Mouse (Mus musculus) bone marrow, adult 2 months (tissue): Measurements from ENCODE around the gene Ubtd2. TPM values are rescaled to one million over a fixed set of nuclear protein-coding genes. Genes with fewer than 3 reads are reported as not detected.
A peak's percentile ranks its signal among the peaks of the same experiment; 100 is the strongest.

Experiments
- H3K27ac ChIP-seq: fragments of 200-500 bp; 2 replicates; pipeline ENCODE4 v1.5.1; 2012; ENCODE audit warnings: low read depth, mild to moderate bottlenecking, control low read depth, inconsistent platforms, low read length; ENCODE audit not compliant: control insufficient read depth, poor library complexity, insufficient read depth
- H3K4me1 ChIP-seq: fragments of 200-500 bp; 2 replicates; pipeline ENCODE4 v1.6.1; 2011; ENCODE audit warnings: low read length; ENCODE audit not compliant: control insufficient read depth, insufficient read depth
- H3K4me3 ChIP-seq: fragments of 200-500 bp; replicated peaks from 2 replicates; pipeline ENCODE3; 2011; ENCODE audit warnings: mild to moderate bottlenecking, low read depth, low read length, control low read depth; ENCODE audit not compliant: control insufficient read depth
- CTCF ChIP-seq: fragments of 200-500 bp; IDR thresholded peaks from 2 replicates; pipeline ENCODE4 v1.5.1; 2011; ENCODE audit warnings: low read length, control low read depth; ENCODE audit not compliant: control insufficient read depth, insufficient read depth
- POLR2A ChIP-seq: fragments of 200-500 bp; IDR thresholded peaks from 2 replicates; pipeline ENCODE4 v1.6.1; 2011; ENCODE audit warnings: low read depth, mild to moderate bottlenecking, control low read depth, low read length, borderline replicate concordance; ENCODE audit not compliant: control insufficient read depth
- WGBS: fragments of 180-500 bp; shearing (Covaris S2); methylation state at CpG from one replicate; pipeline ENCODE4 v1.1.7; 2018; 5-methylcytosine and 5-hydroxymethylcytosine counted together
- polyA plus RNA-seq: library from polyadenylated mRNA; stranded (reverse); fragments of >200 nt; gene quantifications from 2 replicates; pipeline ENCODE4 v1.2.4, GENCODE M21; 2011; ENCODE audit warnings: low replicate concordance; ENCODE audit not compliant: missing spikeins, insufficient read depth, insufficient read length

The Ubtd2 gene
- polyA plus RNA-seq, 1 experiment = 1.5 TPM

GRCm38 (mm10) chr11:32427537-32427936 is 27.6 kb upstream of the Ubtd2 start:
- WGBS = 49% methylated on average over 7 of the region's 7 CpGs
- TF ChIP-seq CTCF (no peak), POLR2A (no peak)
- Histone ChIP-seq H3K4me1 (no peaks in the 10 kb centered on the region), H3K27ac (no peak overlapping the region), H3K4me3 (no peak overlapping the region)

DNA sequence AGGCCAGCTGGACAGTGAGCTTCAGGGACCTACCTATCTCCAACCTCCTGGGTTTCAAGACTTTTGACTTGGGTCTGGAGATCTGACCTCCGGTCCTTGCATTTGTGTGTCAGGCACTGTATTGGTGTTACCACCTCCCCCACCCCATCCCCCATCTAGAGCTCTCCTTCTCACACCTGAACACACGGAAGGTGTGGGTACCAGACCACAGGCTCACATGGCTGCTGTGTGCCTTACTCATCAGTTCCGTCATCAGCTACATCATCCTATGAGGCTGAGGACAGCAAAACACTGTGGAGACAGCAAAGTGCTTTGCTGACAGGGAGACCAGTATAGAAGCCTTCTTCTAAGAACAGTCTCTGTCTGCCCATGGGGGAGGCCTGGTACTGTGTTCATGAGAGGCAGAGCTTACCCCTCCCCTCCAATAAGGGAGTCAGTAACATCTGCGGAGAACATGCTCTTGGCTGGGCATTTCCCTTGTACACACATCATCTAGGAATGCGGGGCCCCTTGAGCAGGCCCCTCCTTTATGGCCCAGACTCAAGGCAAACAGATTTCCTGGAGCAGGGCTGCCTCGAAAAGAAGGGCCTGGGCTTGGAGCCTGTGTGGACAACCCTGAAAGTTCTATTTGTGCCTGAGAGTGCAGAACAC is 19.6 kb upstream of the Ubtd2 start:
- Histone ChIP-seq H3K4me3 (no peak overlapping the region), H3K4me1 (no peaks in the 10 kb centered on the region), H3K27ac (no peak overlapping the region)
- WGBS = 76% methylated on average over 6 of the region's 6 CpGs
- TF ChIP-seq CTCF = no peak
- no peak for TF ChIP-seq POLR2A

GRCm38 (mm10) chr11:32442576-32442975 is 12.6 kb upstream of the Ubtd2 start:
- Histone ChIP-seq H3K4me1 (no peaks in the 10 kb centered on the region), H3K4me3 (no peak overlapping the region), H3K27ac (no peak overlapping the region)
- 74% methylated on average over 3 of the region's 3 CpGs for WGBS
- TF ChIP-seq CTCF (no peak), POLR2A (no peak)

GRCm38 (mm10) chr11:32444266-32444665 is 10.9 kb upstream of the Ubtd2 start:
- Histone ChIP-seq H3K4me1 (no peaks in the 10 kb centered on the region), H3K4me3 (no peak overlapping the region), H3K27ac (no peak overlapping the region)
- TF ChIP-seq CTCF (no peak), POLR2A (no peak)
- WGBS = 39% methylated on average over 1 of the region's 1 CpGs

DNA sequence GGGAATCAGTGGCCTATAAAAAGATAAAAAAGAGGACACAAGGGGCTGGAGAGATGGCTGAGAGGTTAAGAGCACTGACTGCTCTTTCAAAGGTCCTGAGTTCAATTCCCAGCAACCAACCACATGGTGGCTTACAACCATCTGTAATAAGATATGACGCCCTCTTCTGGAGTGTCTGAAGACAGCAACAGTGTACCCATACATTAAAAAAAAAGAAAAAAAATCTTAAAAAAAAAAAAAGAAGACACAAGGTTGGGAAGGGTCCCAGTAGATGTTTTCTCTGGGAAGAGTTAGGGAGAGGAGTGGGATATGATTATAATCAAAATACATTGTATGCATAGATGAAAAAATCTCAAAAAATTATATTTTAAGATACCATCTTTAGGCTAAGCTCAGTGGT is 10.0 kb upstream of the Ubtd2 start:
- H3K4me3 ChIP-seq = no peak overlapping the region
- no peaks in the 10 kb centered on the region for H3K4me1 ChIP-seq
- no peak overlapping the region for H3K27ac ChIP-seq
- 70% methylated on average over 1 of the region's 1 CpGs for WGBS
- TF ChIP-seq POLR2A (no peak), CTCF (no peak)

GRCm38 (mm10) chr11:32445637-32446226 is 9.4 kb upstream of the Ubtd2 start:
- WGBS = 19% methylated on average over 6 of the region's 6 CpGs
- Histone ChIP-seq H3K4me1 (no peaks in the 10 kb centered on the region), H3K27ac (no peak overlapping the region), H3K4me3 (no peak overlapping the region)
- TF ChIP-seq POLR2A = no peak
- TF ChIP-seq CTCF = no peak

DNA sequence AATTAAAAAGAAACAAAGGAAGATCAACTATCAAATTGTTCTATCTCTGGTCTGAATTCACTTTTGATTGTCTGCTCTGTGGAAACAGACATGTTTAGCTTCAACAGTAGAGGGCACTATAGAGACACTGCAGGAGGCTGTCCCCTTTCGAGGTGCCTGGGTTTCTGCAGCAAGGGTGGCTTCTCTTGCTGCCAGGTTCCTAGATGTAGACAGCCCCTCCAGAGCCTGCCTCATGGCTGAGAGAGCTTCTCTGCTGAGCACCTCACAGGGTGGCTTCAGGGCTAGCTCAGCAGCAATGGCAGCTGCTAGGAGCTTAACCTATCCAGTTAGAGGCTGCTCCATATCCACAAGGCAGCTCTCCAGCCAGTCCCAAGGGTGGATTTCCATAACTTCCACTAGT is 5.0 kb upstream of the Ubtd2 start:
- Histone ChIP-seq H3K4me1 (no peaks in the 10 kb centered on the region), H3K27ac (no peak overlapping the region), H3K4me3 (no peak overlapping the region)
- TF ChIP-seq POLR2A (no peak), CTCF (peak; percentile 61)
- 3% methylated on average over 1 of the region's 1 CpGs for WGBS

DNA sequence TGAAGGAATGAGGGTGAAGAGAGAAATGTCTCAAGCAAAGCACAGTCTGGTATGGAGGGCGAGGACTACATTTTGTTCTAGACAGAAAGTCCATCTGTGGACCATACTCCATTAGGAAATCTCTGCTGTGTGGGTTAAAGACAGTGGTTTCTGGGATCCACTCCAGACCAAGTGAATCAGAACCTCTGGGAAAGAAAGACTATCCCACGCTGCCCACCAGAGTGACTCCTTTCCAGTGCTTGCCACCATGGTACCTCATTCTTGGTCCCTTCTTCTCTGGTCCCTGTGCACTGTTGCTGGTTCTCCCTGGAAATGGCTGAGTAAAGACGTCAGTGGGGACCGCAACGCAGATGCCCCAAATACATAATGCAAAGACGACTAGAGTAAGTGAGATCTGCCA is 3.9 kb upstream of the Ubtd2 start:
- H3K4me3 ChIP-seq = no peak overlapping the region
- H3K27ac ChIP-seq = no peak overlapping the region
- no peaks in the 10 kb centered on the region; the same call in 1 of the 2 replicates for H3K4me1 ChIP-seq
- WGBS = 85% methylated on average over 6 of the region's 6 CpGs
- TF ChIP-seq POLR2A (no peak), CTCF (no peak)
